ENCODE assay signal across 8 mouse cellular contexts in the genomic region with DNA sequence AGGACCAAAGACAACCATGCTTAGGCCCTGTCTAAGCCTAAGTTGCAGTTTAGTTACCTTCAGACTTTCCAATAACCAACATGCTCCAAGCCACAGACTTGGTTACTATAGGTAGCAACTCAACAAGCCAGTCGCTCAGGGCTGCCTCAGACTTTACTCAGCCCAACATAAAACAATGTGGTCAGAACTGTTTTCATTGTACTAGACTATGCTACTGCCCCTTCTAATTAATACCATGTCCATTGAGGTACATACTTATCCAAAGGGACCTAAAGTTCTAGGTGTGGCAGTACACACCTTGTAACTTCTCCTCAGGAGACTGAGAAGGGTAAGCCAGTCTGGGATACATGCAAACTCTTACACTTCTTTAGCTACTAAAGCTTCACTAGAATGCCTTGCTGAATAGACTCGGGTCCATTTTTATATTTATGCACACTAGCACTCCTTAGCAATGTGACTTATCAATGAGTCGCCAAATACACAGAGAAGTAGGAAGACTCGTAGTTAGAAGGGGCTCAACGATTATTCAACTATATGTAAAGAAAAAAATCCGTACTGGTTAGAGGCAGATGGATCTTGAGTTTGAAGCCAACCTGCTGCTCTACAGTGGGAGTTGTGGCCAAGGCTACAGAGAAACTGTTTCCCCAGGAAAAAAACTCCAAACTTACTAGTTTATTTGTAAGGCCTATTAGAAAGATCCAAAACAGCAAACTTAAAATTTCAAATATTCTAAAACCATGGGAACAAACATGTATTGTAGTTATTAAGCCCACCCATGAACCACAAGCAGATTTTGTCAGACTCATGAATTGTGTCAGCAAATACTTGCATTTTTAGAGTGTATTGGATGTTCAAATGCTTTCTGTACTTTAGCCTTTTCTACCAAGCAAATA. TPM values are rescaled to one million over a fixed set of nuclear protein-coding genes. Genes with fewer than 3 reads are reported as not detected.
DNase-seq lines count a peak whose midpoint lies in the region; ATAC-seq and TF ChIP-seq lines count a peak whose summit lies in the region.

No protein-coding gene starts in this region.

- H3K9ac ChIP-seq in lung, embryonic 14.5 days: peak overlapping the region; percentile 22
- H3K9ac ChIP-seq in embryonic facial prominence, embryonic 13.5 days: no peak overlapping the region
- no peak overlapping the region for H3K9ac ChIP-seq in limb, embryonic 12.5 days (replicated peaks)

- H3K9me3 ChIP-seq in lung, embryonic 14.5 days (ENCODE audit: low read depth, low read length): no peaks in the 10 kb centered on the region
- H3K9me3 ChIP-seq in embryonic facial prominence, embryonic 13.5 days: no peaks in the 10 kb centered on the region
- H3K9me3 ChIP-seq in limb, embryonic 12.5 days: no peaks in the 10 kb centered on the region

- DNase-seq in lung, embryonic 14.5 days: no peak
- no peak for DNase-seq in lung, postnatal 10 days
- peak; percentile 31 for DNase-seq in retina, postnatal 1 day
- no peak for DNase-seq in thymus, postnatal 36 days
- no peak for DNase-seq in cerebellum, adult 8-10 months
- DNase-seq in urinary bladder, postnatal 10 days (ENCODE audit: low spot score): no peak

- H3K4me2 ChIP-seq in lung, embryonic 14.5 days: peak overlapping the region; percentile 72
- peak overlapping the region; percentile 74 for H3K4me2 ChIP-seq in embryonic facial prominence, embryonic 13.5 days
- H3K4me2 ChIP-seq in limb, embryonic 12.5 days: peak overlapping the region; percentile 66

- 0 out of 2 replicates have a peak, but pooled peaks cover 3% of the 10 kb centered on the region for H3K4me1 ChIP-seq in lung, embryonic 14.5 days (ENCODE audit: insufficient read depth)
- peaks cover 8% of the 10 kb centered on the region for H3K4me1 ChIP-seq in embryonic facial prominence, embryonic 13.5 days
- peaks cover 14% of the 10 kb centered on the region for H3K4me1 ChIP-seq in limb, embryonic 12.5 days (replicated peaks)

- ATAC-seq in lung, embryonic 14.5 days (ENCODE audit: insufficient read depth): no peak
- ATAC-seq in embryonic facial prominence, embryonic 13.5 days (ENCODE audit: insufficient number of reproducible peaks, insufficient read depth, low FRiP score, low TSS enrichment, low read depth): no peak
- ATAC-seq in limb, embryonic 12.5 days (ENCODE audit: insufficient number of reproducible peaks, insufficient read depth, low FRiP score, low TSS enrichment, low read depth): no peak

- H3K4me3 ChIP-seq in lung, embryonic 14.5 days (ENCODE audit: low read depth, low read length): peak overlapping the region; percentile 94
- peak overlapping the region; percentile 19 for H3K4me3 ChIP-seq in embryonic facial prominence, embryonic 13.5 days
- peak overlapping the region; percentile 96 for H3K4me3 ChIP-seq in limb, embryonic 12.5 days (replicated peaks)

- H3K27ac ChIP-seq in lung, embryonic 14.5 days (ENCODE audit: low read depth): 0 out of 2 replicates have a peak overlapping the region, but pooled peaks have one; percentile 4
- peak overlapping the region; percentile 33 for H3K27ac ChIP-seq in embryonic facial prominence, embryonic 13.5 days
- peak overlapping the region; percentile 14; the same call in 1 of the 2 replicates for H3K27ac ChIP-seq in limb, embryonic 12.5 days

- no peak for TF ChIP-seq CTCF in lung, embryonic 14.5 days (IDR thresholded peaks at IDR 0.05; ENCODE audit: low read depth)

- H3K27me3 ChIP-seq in lung, embryonic 14.5 days (ENCODE audit: insufficient read depth, low read length): no peaks in the 10 kb centered on the region
- H3K27me3 ChIP-seq in embryonic facial prominence, embryonic 13.5 days: no peaks in the 10 kb centered on the region
- H3K27me3 ChIP-seq in limb, embryonic 12.5 days: no peaks in the 10 kb centered on the region

- H3K36me3 ChIP-seq in lung, embryonic 14.5 days (ENCODE audit: insufficient read depth): peaks cover 22% of the 10 kb centered on the region
- H3K36me3 ChIP-seq in embryonic facial prominence, embryonic 13.5 days: peaks cover 17% of the 10 kb centered on the region
- H3K36me3 ChIP-seq in limb, embryonic 12.5 days: peaks cover 23% of the 10 kb centered on the region

- 63% methylated on average over 6 of the region's 6 CpGs for WGBS in lung, embryonic 14.5 days
- WGBS in embryonic facial prominence, embryonic 13.5 days: 79% methylated on average over 6 of the region's 6 CpGs
- WGBS in limb, embryonic 12.5 days: 82% methylated on average over 6 of the region's 6 CpGs

RNA-seq across cellular contexts. Expression of a gene that starts 6.2 kb away (rescaled TPM):
- polyA plus RNA-seq in lung, embryonic 14.5 days (2014; fragmentation: Nextera tagmentation; extraction: Ambion mirVana): 1,851 and 1,959 TPM in 2 replicates
- polyA plus RNA-seq in embryonic facial prominence, embryonic 13.5 days (2015; fragmentation: Nextera tagmentation; extraction: Ambion mirVana): 2,264 and 2,363 TPM in 2 replicates
- 2,405 and 2,474 TPM in 2 replicates for polyA plus RNA-seq in limb, embryonic 12.5 days (2016; fragmentation: Nextera tagmentation; extraction: Ambion mirVana)

RNA-seq across cellular contexts. Expression of a gene that starts 8.5 kb away (rescaled TPM):
- polyA plus RNA-seq in lung, embryonic 14.5 days (2014; fragmentation: Nextera tagmentation; extraction: Ambion mirVana): 39.5 and 44.4 TPM in 2 replicates
- polyA plus RNA-seq in embryonic facial prominence, embryonic 13.5 days (2015; fragmentation: Nextera tagmentation; extraction: Ambion mirVana): 40.7 and 44.9 TPM in 2 replicates
- polyA plus RNA-seq in limb, embryonic 12.5 days (2016; fragmentation: Nextera tagmentation; extraction: Ambion mirVana): 50.0 and 51.8 TPM in 2 replicates

RNA-seq across cellular contexts. Expression of a gene that starts 9.1 kb away (rescaled TPM):
- polyA plus RNA-seq in lung, embryonic 14.5 days (2014; fragmentation: Nextera tagmentation; extraction: Ambion mirVana): 191 and 208 TPM in 2 replicates
- 169 and 189 TPM in 2 replicates for polyA plus RNA-seq in embryonic facial prominence, embryonic 13.5 days (2015; fragmentation: Nextera tagmentation; extraction: Ambion mirVana)
- polyA plus RNA-seq in limb, embryonic 12.5 days (2016; fragmentation: Nextera tagmentation; extraction: Ambion mirVana): 181 and 182 TPM in 2 replicates

RNA-seq across cellular contexts. Expression of a gene that starts 47.1 kb away (rescaled TPM):
- 2.0 and 2.3 TPM in 2 replicates for polyA plus RNA-seq in lung, embryonic 14.5 days (2014; fragmentation: Nextera tagmentation; extraction: Ambion mirVana)
- 11.2 and 11.6 TPM in 2 replicates for polyA plus RNA-seq in embryonic facial prominence, embryonic 13.5 days (2015; fragmentation: Nextera tagmentation; extraction: Ambion mirVana)
- polyA plus RNA-seq in limb, embryonic 12.5 days (2016; fragmentation: Nextera tagmentation; extraction: Ambion mirVana): 3.1 and 3.9 TPM in 2 replicates

RNA-seq across cellular contexts. Expression of a gene that starts 56.2 kb away (rescaled TPM):
- polyA plus RNA-seq in lung, embryonic 14.5 days (2014; fragmentation: Nextera tagmentation; extraction: Ambion mirVana): 2.5 and 3.3 TPM in 2 replicates
- 2.7 and 2.9 TPM in 2 replicates for polyA plus RNA-seq in embryonic facial prominence, embryonic 13.5 days (2015; fragmentation: Nextera tagmentation; extraction: Ambion mirVana)
- polyA plus RNA-seq in limb, embryonic 12.5 days (2016; fragmentation: Nextera tagmentation; extraction: Ambion mirVana): 1.4 and 1.7 TPM in 2 replicates

Comparison
In these comparisons a context has a peak if more than half of its experiments do, and no peak if none do; other contexts are left out.
1. H3K4me3 ChIP-seq: peak in every context shown above with its lines; median percentile 96 in limb, embryonic 12.5 days; 94 in lung, embryonic 14.5 days; 19 in embryonic facial prominence, embryonic 13.5 days.